8 mouse cellular contexts compared by ENCODE assay signal in the genomic region with DNA sequence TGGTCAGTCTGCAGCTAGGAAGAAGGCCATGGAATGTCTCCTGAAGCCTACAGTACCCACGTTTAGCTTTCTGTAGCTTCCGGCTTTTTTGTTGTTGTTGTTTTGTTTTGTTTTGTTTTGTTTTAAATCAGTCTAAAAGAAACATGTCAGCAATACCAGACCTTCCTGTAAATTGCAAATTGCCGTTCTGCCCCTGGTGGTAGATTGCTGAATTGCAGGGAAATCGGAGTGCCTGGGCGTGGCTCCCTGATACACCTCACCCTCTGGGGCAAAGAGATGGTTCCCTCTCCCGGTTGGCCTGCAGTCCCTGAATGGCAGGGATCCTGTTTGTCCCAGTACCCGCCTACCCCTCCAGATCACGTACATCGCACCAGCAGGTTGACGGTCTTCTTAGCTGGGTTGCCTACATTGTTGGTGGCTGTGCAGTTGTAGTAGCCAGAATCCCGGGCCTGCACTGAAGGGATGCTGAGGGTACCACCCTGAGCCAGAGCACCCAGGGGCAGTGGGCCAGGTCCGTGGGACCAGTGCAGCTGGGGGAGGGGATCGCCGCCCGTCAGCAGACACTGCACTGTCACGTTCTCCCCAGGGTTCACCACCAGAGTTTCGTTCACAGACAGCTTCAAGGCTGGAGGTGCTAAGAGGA.
DNase-seq lines count a peak whose midpoint lies in the region; ATAC-seq and TF ChIP-seq lines count a peak whose summit lies in the region.

No protein-coding gene starts in this region.

- H3K36me3 ChIP-seq in heart, embryonic 11.5 days (ENCODE audit: control insufficient read depth, insufficient read depth, low read length): no peaks in the 10 kb centered on the region
- no peaks in the 10 kb centered on the region for H3K36me3 ChIP-seq in hindbrain, postnatal 0 days (ENCODE audit: insufficient read depth, low read length)
- H3K36me3 ChIP-seq in midbrain, embryonic 13.5 days: peaks cover 26% of the 10 kb centered on the region

- H3K4me2 ChIP-seq in heart, embryonic 11.5 days: no peak overlapping the region
- H3K4me2 ChIP-seq in hindbrain, postnatal 0 days (ENCODE audit: low read depth, low read length): no peak overlapping the region
- H3K4me2 ChIP-seq in midbrain, embryonic 13.5 days (replicated peaks): no peak overlapping the region

- no peak overlapping the region for H3K4me3 ChIP-seq in heart, embryonic 11.5 days (ENCODE audit: low read depth, low read length)
- H3K4me3 ChIP-seq in bone marrow macrophage, adult 2 months (ENCODE audit: insufficient read depth, low read length): no peak overlapping the region
- H3K4me3 ChIP-seq in embryonic fibroblast, embryonic 13.5 days (ENCODE audit: insufficient read depth, low read length): no peak overlapping the region
- H3K4me3 ChIP-seq in hindbrain, postnatal 0 days (ENCODE audit: low read length): no peak overlapping the region
- H3K4me3 ChIP-seq in midbrain, embryonic 13.5 days (replicated peaks): no peak overlapping the region

- H3K9me3 ChIP-seq in heart, embryonic 11.5 days (replicated peaks; ENCODE audit: control insufficient read depth, low read length): no peaks in the 10 kb centered on the region
- no peaks in the 10 kb centered on the region for H3K9me3 ChIP-seq in hindbrain, postnatal 0 days (ENCODE audit: low read length)
- no peaks in the 10 kb centered on the region for H3K9me3 ChIP-seq in midbrain, embryonic 13.5 days

- peaks cover 10% of the 10 kb centered on the region for H3K27me3 ChIP-seq in heart, embryonic 11.5 days (ENCODE audit: control insufficient read depth, insufficient read depth, low read length)
- H3K27me3 ChIP-seq in hindbrain, postnatal 0 days (ENCODE audit: insufficient read depth, low read length): no peaks in the 10 kb centered on the region
- H3K27me3 ChIP-seq in midbrain, embryonic 13.5 days: 0 out of 2 replicates have a peak, but pooled peaks cover 3% of the 10 kb centered on the region

- H3K9ac ChIP-seq in heart, embryonic 11.5 days (ENCODE audit: low read depth, low read length): no peak overlapping the region
- H3K9ac ChIP-seq in hindbrain, postnatal 0 days (replicated peaks; ENCODE audit: low read length): no peak overlapping the region
- no peak overlapping the region for H3K9ac ChIP-seq in midbrain, embryonic 13.5 days (replicated peaks)

- peak; percentile 92 for DNase-seq in heart, adult 11 months
- peak; percentile 74 for DNase-seq in hindbrain, postnatal 0 days (ENCODE audit: low spot score)
- DNase-seq in left cerebral cortex, postnatal 25 days (ENCODE audit: low spot score in 2 of 2): peak; percentile 62 to 68
- DNase-seq in spleen, postnatal 14 days (ENCODE audit: low spot score in 2 of 2): peak; percentile 48 to 71

- H3K27ac ChIP-seq in heart, embryonic 11.5 days (ENCODE audit: low read depth, low read length): no peak overlapping the region
- H3K27ac ChIP-seq in bone marrow macrophage, adult 2 months (ENCODE audit: insufficient read depth, low read depth, low read length): no peak overlapping the region
- no peak overlapping the region for H3K27ac ChIP-seq in embryonic fibroblast, embryonic 13.5 days (ENCODE audit: insufficient read depth, low read length)
- no peak overlapping the region for H3K27ac ChIP-seq in hindbrain, postnatal 0 days
- no peak overlapping the region for H3K27ac ChIP-seq in midbrain, embryonic 13.5 days

- no peak for ATAC-seq in heart, embryonic 11.5 days (replicated peaks; ENCODE audit: insufficient number of reproducible peaks, low FRiP score, low TSS enrichment)
- ATAC-seq in hindbrain, postnatal 0 days: 0 out of 2 replicates have a peak, but pooled peaks have one; percentile 43
- peak; percentile 55; the same call in 1 of the 2 replicates for ATAC-seq in midbrain, embryonic 13.5 days

- intact Hi-C loops in left cerebral cortex, postnatal 25 days (cut with DNase I): loop anchor here (5.0 kb wide), 2 partner anchors 47 to 132 kb away; a partner anchor contains a TSS

- WGBS in heart, embryonic 11.5 days (ENCODE audit: insufficient replicate concordance): 23% methylated on average over 17 of the region's 17 CpGs
- 31% methylated on average over 17 of the region's 17 CpGs for WGBS in hindbrain, postnatal 0 days
- WGBS in midbrain, embryonic 13.5 days: 34% methylated on average over 17 of the region's 17 CpGs

- TF ChIP-seq POLR2A in bone marrow macrophage, adult 2 months (IDR thresholded peaks at IDR 0.05; ENCODE audit: borderline replicate concordance, low read depth, low read length): no peak
- TF ChIP-seq POLR2A in embryonic fibroblast, embryonic 13.5 days (IDR thresholded peaks at IDR 0.05; ENCODE audit: low read depth, low read length): no peak

- TF ChIP-seq CTCF in bone marrow macrophage, adult 2 months (IDR thresholded peaks at IDR 0.05; ENCODE audit: low read depth, low read length): peak; percentile 32; the same call in 1 of the 2 replicates
- TF ChIP-seq CTCF in embryonic fibroblast, embryonic 13.5 days (IDR thresholded peaks at IDR 0.05; ENCODE audit: borderline replicate concordance, insufficient read depth, low read length): 0 out of 2 replicates have a peak, but pooled peaks have one; percentile 32
- peak; percentile 86 for TF ChIP-seq CTCF in hindbrain, postnatal 0 days (IDR thresholded peaks at IDR 0.05; ENCODE audit: low read depth)

- H3K4me1 ChIP-seq in heart, embryonic 11.5 days (ENCODE audit: control insufficient read depth, insufficient read depth, low read length): 0 out of 2 replicates have a peak, but pooled peaks cover 6% of the 10 kb centered on the region
- H3K4me1 ChIP-seq in bone marrow macrophage, adult 2 months (ENCODE audit: control insufficient read depth, insufficient read depth, low read length): no peaks in the 10 kb centered on the region
- no peaks in the 10 kb centered on the region for H3K4me1 ChIP-seq in embryonic fibroblast, embryonic 13.5 days (ENCODE audit: control insufficient read depth, insufficient read depth, low read length)
- peaks cover 9% of the 10 kb centered on the region; the same call in 1 of the 2 replicates for H3K4me1 ChIP-seq in hindbrain, postnatal 0 days (ENCODE audit: insufficient read depth, low read length)
- H3K4me1 ChIP-seq in midbrain, embryonic 13.5 days (replicated peaks): peaks cover 12% of the 10 kb centered on the region

Comparison
In these comparisons a context has a peak if more than half of its experiments do, and no peak if none do; other contexts are left out.
1. CTCF ChIP-seq: peak in every context shown above with its lines; median percentile 86 in hindbrain, postnatal 0 days; 32 in bone marrow macrophage, adult 2 months; 32 in embryonic fibroblast, embryonic 13.5 days.